Mouse (Mus musculus) cerebellum, adult 2 months (tissue): ENCODE results near the gene Rftn2. TPM values are rescaled to one million over a fixed set of nuclear protein-coding genes. Genes with fewer than 3 reads are reported as not detected.
A peak's percentile ranks its signal among the peaks of the same experiment; 100 is the strongest.
"Not testable (repeated sequence)": the region's sequence is repeated elsewhere in the genome, so short reads cannot be mapped to it uniquely, and the experiment has no call there.

Experiments used
- DNase-seq, 2 experiments: peaks; one replicate each; pipeline ENCODE4 v3.0.0; 2021
- H3K27ac ChIP-seq: fragments of 200-500 bp; 2 replicates; pipeline ENCODE4 v1.5.1; 2012; ENCODE audit warnings: low read length, control low read depth, inconsistent platforms; ENCODE audit not compliant: insufficient read depth
- H3K27me3 ChIP-seq: fragments of 200-500 bp; 2 replicates; pipeline ENCODE4 v1.6.1; 2012; ENCODE audit warnings: inconsistent platforms, mild to moderate bottlenecking, low read length, moderate library complexity; ENCODE audit not compliant: control insufficient read depth, insufficient read depth
- H3K4me1 ChIP-seq: fragments of 200-500 bp; 2 replicates; pipeline ENCODE4 v1.6.1; 2011; ENCODE audit warnings: low read length; ENCODE audit not compliant: control insufficient read depth, insufficient read depth
- H3K4me3 ChIP-seq: fragments of 200-500 bp; replicated peaks from 2 replicates; pipeline ENCODE3; 2011; ENCODE audit warnings: mild to moderate bottlenecking, low read depth, low read length, control low read depth; ENCODE audit not compliant: insufficient read depth
- CTCF ChIP-seq: fragments of 200-500 bp; IDR thresholded peaks from 2 replicates; pipeline ENCODE4 v1.5.1; 2011; ENCODE audit warnings: low read depth, mild to moderate bottlenecking, control low read depth, low read length, moderate library complexity, borderline replicate concordance; ENCODE audit not compliant: insufficient read depth
- POLR2A ChIP-seq: fragments of 200-500 bp; IDR thresholded peaks from 2 replicates; pipeline ENCODE4 v1.6.1; 2011; ENCODE audit warnings: low read length, control low read depth, borderline replicate concordance; ENCODE audit not compliant: insufficient read depth
- WGBS: fragments of 180-500 bp; shearing (Covaris S2); methylation state at CpG from one replicate; pipeline ENCODE4 v1.1.7; 2018; 5-methylcytosine and 5-hydroxymethylcytosine counted together
- polyA plus RNA-seq: library from polyadenylated mRNA; depleted of rRNA; stranded (reverse); fragments of >200 nt; gene quantifications from 2 replicates; pipeline ENCODE4 v1.2.3, GENCODE M21; 2012

The Rftn2 gene
- polyA plus RNA-seq, 1 experiment: 17.1 TPM

DNA sequence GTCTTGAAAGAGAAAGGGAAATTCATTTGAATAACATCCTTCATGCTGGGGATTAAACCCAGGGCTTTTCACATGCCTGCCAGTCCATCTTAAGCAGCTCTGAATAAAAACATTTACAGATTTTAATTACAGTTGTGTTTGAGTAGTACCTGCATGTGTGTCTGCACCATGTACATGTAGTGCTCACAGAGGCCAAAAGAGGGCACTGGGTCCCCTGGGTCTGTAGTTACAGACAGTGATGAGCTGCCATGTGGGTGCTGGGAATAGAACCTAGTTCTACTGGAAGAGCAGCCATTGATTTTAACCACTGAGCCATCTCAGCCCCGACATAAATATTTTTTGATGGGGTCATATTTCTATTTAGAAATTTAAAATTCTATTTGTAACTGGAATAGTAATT is 90.7 kb downstream of the Rftn2 start:
- H3K4me1 ChIP-seq: peaks cover 4% of the 10 kb centered on the region
- DNase-seq: no peak
- 98% methylated on average over 1 of the region's 1 CpGs for WGBS
- no peaks in the 10 kb centered on the region for H3K27me3 ChIP-seq
- no peak overlapping the region for H3K27ac ChIP-seq
- no peak overlapping the region for H3K4me3 ChIP-seq
- TF ChIP-seq POLR2A (no peak), CTCF (no peak)

DNA sequence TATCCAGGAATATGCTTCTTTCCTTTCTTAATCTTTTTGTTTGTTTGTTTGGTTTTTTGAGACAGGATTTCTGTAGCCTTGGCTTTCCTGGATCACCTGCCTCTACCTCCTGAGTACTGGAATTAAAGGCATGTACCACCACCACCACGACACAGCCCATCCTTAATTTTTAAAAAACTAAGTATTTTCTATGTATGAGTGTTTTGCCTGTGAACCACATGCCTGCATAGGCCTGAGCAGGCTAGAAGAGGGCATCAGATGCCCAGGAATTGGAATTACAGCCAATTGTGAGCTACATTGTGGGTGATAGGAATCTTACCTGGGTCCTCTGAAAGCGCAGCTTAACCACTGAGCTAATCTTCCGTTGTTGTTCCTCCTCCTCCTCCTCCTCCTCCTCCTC is 92.3 kb downstream of the Rftn2 start:
- Histone ChIP-seq H3K4me3 (no peak overlapping the region), H3K27ac (no peak overlapping the region), H3K4me1 (peaks cover 4% of the 10 kb centered on the region), H3K27me3 (no peaks in the 10 kb centered on the region)
- no peak for DNase-seq
- TF ChIP-seq POLR2A: no peak
- no peak for TF ChIP-seq CTCF
- 95% methylated on average over 3 of the region's 3 CpGs for WGBS

- DNase-seq: no peak
- peaks cover 4% of the 10 kb centered on the region for H3K4me1 ChIP-seq
- H3K27ac ChIP-seq: no peak overlapping the region
- no peak overlapping the region for H3K4me3 ChIP-seq
- WGBS: 22% methylated on average over 2 of the region's 2 CpGs
- H3K27me3 ChIP-seq: no peaks in the 10 kb centered on the region
- TF ChIP-seq CTCF: no peak
- TF ChIP-seq POLR2A: no peak
Observed at GRCm38 (mm10) chr1:55133173-55133572, 93.4 kb downstream of the Rftn2 start.

- H3K27me3 ChIP-seq: no peaks in the 10 kb centered on the region
- peaks cover 4% of the 10 kb centered on the region for H3K4me1 ChIP-seq
- TF ChIP-seq CTCF: no peak
- TF ChIP-seq POLR2A: no peak
- no peak overlapping the region for H3K27ac ChIP-seq
- H3K4me3 ChIP-seq: no peak overlapping the region
- 55% methylated on average over 4 of the region's 4 CpGs for WGBS
- no peak for DNase-seq
Observed at GRCm38 (mm10) chr1:55132308-55132707, 94.3 kb downstream of the Rftn2 start.

- H3K27ac ChIP-seq: peak overlapping the region; percentile 85
- no peak for DNase-seq
- under 1% methylated on average over 46 of the region's 47 CpGs for WGBS
- H3K27me3 ChIP-seq: no peaks in the 10 kb centered on the region
- H3K4me3 ChIP-seq: peak overlapping the region; percentile 76
- H3K4me1 ChIP-seq: peaks cover 4% of the 10 kb centered on the region
- TF ChIP-seq POLR2A (no peak), CTCF (no peak)
Observed at GRCm38 (mm10) chr1:55131424-55132014, 95.1 kb downstream of the Rftn2 start.

DNA sequence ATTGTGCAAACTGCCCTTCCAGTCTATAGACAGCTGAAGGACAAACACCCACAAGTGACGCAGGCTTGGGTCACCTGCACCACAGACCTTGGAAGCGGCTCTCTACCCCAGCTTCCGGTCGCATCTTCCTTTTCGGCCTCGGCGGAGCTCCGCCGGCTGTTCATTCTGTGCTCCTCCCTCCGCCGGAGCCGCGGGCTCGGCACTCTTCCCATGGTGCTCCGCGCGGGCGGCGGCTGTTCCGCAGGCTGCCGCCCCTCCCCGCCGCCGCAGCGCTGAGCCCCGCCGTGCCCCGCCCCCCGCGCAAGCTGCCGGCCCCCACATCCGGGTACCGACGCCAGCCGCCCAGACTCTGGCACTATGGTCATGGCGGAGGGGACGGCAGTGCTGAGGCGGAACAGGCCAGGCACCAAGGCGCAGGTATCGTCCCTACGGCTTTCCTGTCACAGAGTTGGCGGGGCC is 95.6 kb downstream of the Rftn2 start, which contains the start of gene Mob4:
Gene Mob4 (plus strand): TSS at position 289 of the 459 bp plus-strand sequence.
- Histone ChIP-seq H3K4me3 (peak within 1 kb of the TSS; percentile 76), H3K27me3 (no peaks in the 10 kb centered on the region), H3K4me1 (peaks cover 4% of the 10 kb centered on the region), H3K27ac (peak within 1 kb of the TSS; percentile 85)
- DNase-seq: peak; percentile 95
- WGBS: under 1% methylated on average over 42 of the region's 42 CpGs
- TF ChIP-seq CTCF (no peak), POLR2A (peak; percentile 88)

GRCm38 (mm10) chr1:55130190-55130916 is 96.2 kb downstream of the Rftn2 start:
- peak in 1 of 2 experiments; percentile 18 for DNase-seq
- peaks cover 4% of the 10 kb centered on the region for H3K4me1 ChIP-seq
- peak overlapping the region; percentile 81 for H3K27ac ChIP-seq
- WGBS: 63% methylated on average over 10 of the region's 10 CpGs
- H3K4me3 ChIP-seq: peak overlapping the region; percentile 59
- no peaks in the 10 kb centered on the region for H3K27me3 ChIP-seq
- no peak for TF ChIP-seq CTCF
- no peak for TF ChIP-seq POLR2A

- TF ChIP-seq CTCF (no peak), POLR2A (no peak)
- Histone ChIP-seq H3K27me3 (no peaks in the 10 kb centered on the region), H3K27ac (no peak overlapping the region), H3K4me3 (no peak overlapping the region), H3K4me1 (peaks cover 4% of the 10 kb centered on the region)
- no peak for DNase-seq
- 92% methylated on average over 5 of the region's 5 CpGs for WGBS
Observed at GRCm38 (mm10) chr1:55129716-55130115, 96.9 kb downstream of the Rftn2 start.

- WGBS: 98% methylated on average over 2 of the region's 2 CpGs
Observed at GRCm38 (mm10) chr1:55124136-55124535, 102.4 kb downstream of the Rftn2 start.

More at GRCm38 (mm10) chr1:55124136-55124535, 102.4 kb downstream of the Rftn2 start:
- DNase-seq, H3K27ac ChIP-seq, H3K4me3 ChIP-seq, H3K4me1 ChIP-seq, H3K27me3 ChIP-seq: not testable (repeated sequence)
